Mouse (Mus musculus): Measurements from ENCODE around the gene Foxo4.

Foxo4 gene

GRCm38 (mm10) chrX:101253952-101254729 lies at the start of gene Foxo4:
Gene Foxo4, plus strand, starts transcription at chrX:101254528.
- DNase-seq: peak; percentile 93

- peak; percentile 96 for DNase-seq
Measured at GRCm38 (mm10) chrX:101221834-101222795, 32.2 kb upstream of the Foxo4 start, which contains the start of gene Snx12. Gene Snx12, minus strand, starts transcription at chrX:101222563.

GRCm38 (mm10) chrX:101222796-101223162 lies 31.5 kb upstream of the Foxo4 start:
- no peak for DNase-seq

GRCm38 (mm10) chrX:101245011-101245410 lies 9.3 kb upstream of the Foxo4 start:
- DNase-seq: no peak

GRCm38 (mm10) chrX:101254740-101255139 lies 412 bp downstream of the Foxo4 start:
- peak; percentile 12 for DNase-seq

GRCm38 (mm10) chrX:101256603-101257002 lies 2.3 kb downstream of the Foxo4 start:
- DNase-seq: peak; percentile 26

GRCm38 (mm10) chrX:101260441-101261325 lies 6.4 kb downstream of the Foxo4 start:
- DNase-seq: peak; percentile 73

- no peak for DNase-seq
Measured at GRCm38 (mm10) chrX:101263892-101264291, 9.6 kb downstream of the Foxo4 start, which contains the start of gene Gm614. Gene Gm614, minus strand, starts transcription at chrX:101263992.

- no peak for DNase-seq
Measured at GRCm38 (mm10) chrX:101266631-101267030, 12.3 kb downstream of the Foxo4 start.

GRCm38 (mm10) chrX:101268025-101268754 lies 13.9 kb downstream of the Foxo4 start, which contains the start of gene Il2rg:
Gene Il2rg, minus strand, starts transcription at chrX:101268255.
- DNase-seq: no peak

- DNase-seq: no peak
Measured at GRCm38 (mm10) chrX:101268755-101269124, 14.4 kb downstream of the Foxo4 start, which contains the start of gene Gm20489. Gene Gm20489, minus strand, starts transcription at chrX:101269023.

GRCm38 (mm10) chrX:101273410-101273809 lies 19.1 kb downstream of the Foxo4 start:
- DNase-seq: no peak

- peak; percentile 94 for DNase-seq
Measured at GRCm38 (mm10) chrX:101273875-101274738, 19.8 kb downstream of the Foxo4 start, which contains the start of gene Med12. Gene Med12, plus strand, starts transcription at chrX:101274030.

GRCm38 (mm10) chrX:101282813-101283212 lies 28.5 kb downstream of the Foxo4 start:
- DNase-seq: no peak

- DNase-seq: peak; percentile 61
Measured at GRCm38 (mm10) chrX:101285534-101285933, 31.2 kb downstream of the Foxo4 start.

GRCm38 (mm10) chrX:101285953-101286670 lies 31.8 kb downstream of the Foxo4 start:
- no peak for DNase-seq

- no peak for DNase-seq
Measured at GRCm38 (mm10) chrX:101287543-101287942, 33.2 kb downstream of the Foxo4 start.

GRCm38 (mm10) chrX:101288432-101288831 lies 34.1 kb downstream of the Foxo4 start:
- DNase-seq: no peak

- DNase-seq: no peak
Measured at GRCm38 (mm10) chrX:101289037-101289436, 34.7 kb downstream of the Foxo4 start.

GRCm38 (mm10) chrX:101290111-101290510 lies 35.8 kb downstream of the Foxo4 start:
- no peak for DNase-seq
